Mouse (Mus musculus): ENCODE results near the gene Gcsh. TPM values are rescaled to one million over a fixed set of nuclear protein-coding genes. Genes with fewer than 3 reads are reported as not detected.

Gcsh gene
- total RNA-seq, 2 experiments from 2014 or later = 41.5 to 42.2 TPM

GRCm38 (mm10) chr8:116934976-116935375, 58.4 kb downstream of the Gcsh start:
- DNase-seq = no peak
- intact Hi-C loops (cut with DNase I; ENCODE audit: low total_unique reads) = no loop called here

Other genes with a start within 250 kb of the Gcsh start
- 10 to 100 TPM; 25.3 to 27.7 TPM for gene Cmc2, start 72.1 kb downstream of the Gcsh start, total RNA-seq (2021)
- 1 to 10 TPM; 1.9 to 2.1 TPM for gene Cenpn, start 71.8 kb downstream of the Gcsh start, total RNA-seq (2021)
- gene Atmin, start 50.1 kb downstream of the Gcsh start, total RNA-seq (2021) = 10 to 100 TPM; 10.9 to 12.2 TPM
- gene 1700030J22Rik, start 14.6 kb downstream of the Gcsh start, total RNA-seq (2021) = under 1 TPM; 0.14 to 0.24 TPM
- under 1 TPM; 0.04 to 0.09 TPM for gene Pkd1l2, start 88.9 kb upstream of the Gcsh start, total RNA-seq (2021)
- gene Bco1, start 102.3 kb upstream of the Gcsh start, total RNA-seq (2021) = under 1 TPM in 1 of 2 experiments, not detected in 1; 0.13 TPM
- 1 to 10 TPM; 4.1 to 4.6 TPM for gene Gan, start 164.6 kb upstream of the Gcsh start, total RNA-seq (2021)

All from gastrocnemius, postnatal 14 days (tissue).